Mouse (Mus musculus) liver, adult (tissue): ENCODE data around the gene Runx1.

Experiments
- GATA4 ChIP-seq: IDR thresholded peaks from 2 replicates; pipeline ENCODE4 v1.6.1; 2014; ENCODE audit warnings: mild to moderate bottlenecking, low read length; ENCODE audit not compliant: insufficient replicate concordance

The Runx1 gene

DNA sequence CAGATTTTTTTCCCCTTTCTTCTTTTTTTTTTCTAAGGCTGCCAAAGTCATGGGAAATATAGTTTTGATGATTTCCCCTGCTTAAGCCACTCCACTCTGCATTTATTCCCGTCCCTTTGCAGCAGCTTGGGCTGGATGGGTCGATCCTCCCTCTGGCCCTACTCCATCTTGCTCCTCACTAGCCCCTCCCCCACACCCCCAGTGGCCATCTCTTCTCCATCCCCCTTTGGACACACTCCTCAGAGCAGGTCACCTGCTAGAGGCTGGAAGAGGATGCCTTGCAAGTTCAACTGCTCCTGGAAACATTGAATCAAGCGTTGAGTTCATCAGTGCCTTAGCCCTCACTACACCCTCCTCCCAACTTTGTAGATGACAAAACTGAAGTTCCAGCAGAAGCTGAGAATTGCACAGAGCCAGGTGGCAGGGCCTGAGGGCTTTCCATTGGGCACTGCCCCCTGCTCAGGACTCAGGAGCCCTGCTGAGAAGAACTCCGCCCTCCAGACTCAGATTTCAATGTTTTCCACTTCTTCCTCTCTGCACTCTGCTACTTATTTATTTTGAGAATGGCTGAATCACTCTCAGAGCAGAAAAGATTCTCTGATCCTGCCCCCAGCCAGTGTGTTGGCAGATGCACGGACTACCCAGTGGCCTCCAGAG lies 171.5 kb downstream of the Runx1 start:
- TF ChIP-seq GATA4 = no peak

DNA sequence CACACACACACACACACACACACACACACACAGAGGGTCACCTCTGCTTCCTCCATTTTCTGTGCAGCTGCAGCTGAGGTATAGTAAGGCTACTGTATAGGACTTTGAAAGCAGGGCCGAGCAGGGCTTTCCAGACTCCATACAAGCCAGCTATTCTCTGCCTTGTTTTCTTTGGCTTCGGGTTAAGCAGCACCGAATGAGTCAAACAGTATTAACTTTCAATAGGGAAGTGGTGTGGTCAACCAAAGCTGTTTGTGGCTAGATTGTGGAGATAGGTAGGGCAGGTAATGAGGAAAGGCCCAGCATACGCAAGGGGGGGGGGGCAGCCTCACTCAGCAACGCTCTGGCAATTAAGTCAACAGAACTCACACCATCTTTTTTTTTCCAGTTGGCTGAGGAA lies 172.1 kb downstream of the Runx1 start:
- TF ChIP-seq GATA4 = no peak

DNA sequence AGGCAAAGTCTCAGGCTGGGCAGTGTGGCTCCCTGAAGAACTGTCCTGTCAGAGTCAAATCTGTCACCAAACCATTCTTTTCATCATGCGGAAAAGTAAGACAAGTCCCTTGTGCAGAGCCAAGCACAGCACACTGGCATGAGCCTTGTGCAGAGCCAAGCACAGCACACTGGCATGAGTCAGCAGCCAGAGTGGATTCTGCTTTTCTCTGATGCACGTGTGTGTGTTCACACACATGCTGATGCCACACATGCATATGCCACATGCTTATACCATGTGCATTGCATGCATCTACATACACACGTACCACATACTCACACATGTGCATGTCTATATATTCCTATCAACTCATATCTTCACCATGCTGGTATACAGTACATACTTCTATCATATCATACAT lies 174.7 kb downstream of the Runx1 start:
- TF ChIP-seq GATA4 = no peak

DNA sequence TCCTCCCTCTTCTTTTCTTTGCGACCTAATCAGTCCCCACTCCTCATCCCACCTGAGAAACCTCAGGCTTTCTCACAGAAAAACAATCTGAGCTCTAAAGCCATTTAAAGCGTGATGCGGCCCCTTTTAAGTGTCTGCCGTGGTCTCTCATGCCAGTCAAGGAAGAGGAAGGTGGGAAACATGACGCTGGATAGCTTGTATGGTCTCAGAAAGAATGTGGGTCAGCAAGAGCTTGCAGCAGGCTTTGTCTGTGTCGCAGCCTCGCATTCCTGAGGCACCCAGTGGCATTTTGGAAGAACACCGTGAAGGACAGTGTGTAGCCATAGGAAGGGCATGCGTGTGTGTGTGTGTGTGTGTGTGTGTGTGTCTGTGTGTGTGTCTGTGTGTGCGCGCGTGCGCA lies 179.8 kb downstream of the Runx1 start:
- TF ChIP-seq GATA4 = no peak

DNA sequence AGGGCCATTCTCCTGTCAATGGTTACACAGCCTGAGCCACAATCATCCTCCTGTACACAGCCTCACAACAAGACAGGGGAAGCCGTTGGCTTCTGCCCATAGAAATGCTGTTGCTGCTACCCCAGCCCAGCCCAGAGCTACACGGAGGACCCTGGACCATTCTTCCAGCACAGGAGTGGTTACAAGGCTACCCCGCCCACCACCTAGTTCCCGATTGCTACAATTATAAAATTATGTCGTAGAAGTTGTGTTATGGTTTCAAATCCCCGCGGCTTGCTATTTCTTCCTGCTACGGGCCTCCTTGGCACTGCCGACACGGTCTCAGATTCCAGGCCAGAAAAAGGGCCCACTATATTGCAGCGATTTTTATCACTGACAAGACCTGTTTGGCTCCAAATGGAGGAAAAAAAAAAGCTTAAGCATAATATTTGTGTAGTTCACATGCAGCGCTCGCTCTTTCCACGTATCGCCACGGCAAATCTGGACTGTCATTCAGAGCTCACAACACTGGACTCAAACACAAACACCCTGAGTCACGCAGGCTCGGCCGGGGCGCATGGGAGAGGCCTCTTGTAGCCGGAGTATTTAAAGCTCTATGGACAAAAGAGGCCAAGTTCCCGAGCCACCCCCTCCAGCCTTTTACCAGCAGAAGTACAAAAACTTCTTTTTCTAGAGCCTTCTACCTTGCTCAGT lies 180.4 kb downstream of the Runx1 start:
- no peak for TF ChIP-seq GATA4

DNA sequence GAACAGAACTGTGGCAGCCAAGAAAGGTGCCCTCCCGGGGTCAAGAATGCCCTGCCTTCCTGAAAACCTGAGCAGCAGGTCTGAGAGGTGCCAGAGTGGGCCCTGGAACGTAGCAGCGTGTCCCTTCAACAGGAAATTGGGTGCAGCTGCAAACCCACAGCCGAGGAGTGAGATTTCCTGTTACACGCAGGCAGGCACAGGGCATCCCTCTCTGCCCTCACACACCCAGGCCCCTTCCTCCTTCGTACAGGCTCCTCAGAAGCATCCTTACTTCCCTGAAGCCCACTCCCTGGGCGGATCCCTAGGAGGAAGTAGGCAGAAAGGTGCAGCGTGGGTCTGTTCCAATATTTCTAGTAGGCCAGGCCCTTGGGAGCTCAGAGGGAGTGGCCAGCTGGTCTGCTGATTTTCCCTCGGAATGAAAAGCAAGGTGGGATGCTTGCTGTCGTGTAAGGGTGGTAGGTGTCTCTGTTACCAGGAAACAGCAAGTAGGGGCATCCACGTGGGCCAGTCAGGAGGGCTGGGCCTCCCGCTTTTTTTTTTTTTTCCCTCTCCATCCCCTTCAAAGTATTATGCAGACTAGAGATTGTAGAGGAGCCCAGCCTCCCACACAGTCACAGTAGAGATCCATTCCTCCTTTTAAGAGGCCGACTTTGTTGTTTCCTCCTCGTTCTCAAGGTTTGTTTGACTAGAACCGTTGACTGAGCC lies 181.1 kb downstream of the Runx1 start:
- TF ChIP-seq GATA4 = no peak

DNA sequence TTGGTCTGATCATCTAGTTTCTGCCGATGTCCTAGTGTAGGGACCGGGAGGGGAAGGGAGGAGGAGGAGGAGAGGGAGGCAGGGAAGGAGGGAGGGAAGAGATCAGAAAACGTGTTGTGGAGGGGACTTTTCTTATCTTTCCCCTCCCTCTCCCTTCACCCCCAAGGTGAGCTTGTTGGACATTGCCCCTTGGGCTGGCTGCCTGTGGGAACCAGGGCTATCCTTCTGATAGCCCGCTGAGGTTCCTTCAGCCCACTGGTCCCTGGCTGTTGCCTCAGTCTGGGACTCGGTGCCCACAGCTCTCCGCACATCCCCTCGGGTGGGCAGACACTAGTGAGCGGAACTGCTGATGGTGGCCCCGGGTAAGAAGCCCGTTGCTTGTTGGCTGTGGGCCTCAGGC lies 181.6 kb downstream of the Runx1 start:
- no peak for TF ChIP-seq GATA4

DNA sequence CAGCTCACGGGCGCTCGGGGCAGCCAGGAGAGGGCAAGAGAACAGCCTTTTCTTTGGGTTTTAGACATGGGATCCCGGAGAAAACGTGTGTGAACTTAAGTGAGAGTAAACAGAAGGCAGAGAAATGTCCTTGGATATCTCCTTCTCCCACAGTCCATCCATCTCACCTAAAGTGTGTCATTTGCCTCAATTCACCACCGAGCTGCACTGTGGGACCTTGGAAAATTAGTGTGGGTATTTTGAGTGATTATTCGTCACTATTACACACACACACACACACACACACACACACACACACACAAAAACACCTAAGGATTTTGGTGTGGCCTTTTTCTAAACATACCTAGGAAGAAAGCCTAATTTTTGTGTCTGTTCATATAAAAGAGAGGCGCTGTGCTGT lies 183.7 kb downstream of the Runx1 start:
- TF ChIP-seq GATA4 = no peak

DNA sequence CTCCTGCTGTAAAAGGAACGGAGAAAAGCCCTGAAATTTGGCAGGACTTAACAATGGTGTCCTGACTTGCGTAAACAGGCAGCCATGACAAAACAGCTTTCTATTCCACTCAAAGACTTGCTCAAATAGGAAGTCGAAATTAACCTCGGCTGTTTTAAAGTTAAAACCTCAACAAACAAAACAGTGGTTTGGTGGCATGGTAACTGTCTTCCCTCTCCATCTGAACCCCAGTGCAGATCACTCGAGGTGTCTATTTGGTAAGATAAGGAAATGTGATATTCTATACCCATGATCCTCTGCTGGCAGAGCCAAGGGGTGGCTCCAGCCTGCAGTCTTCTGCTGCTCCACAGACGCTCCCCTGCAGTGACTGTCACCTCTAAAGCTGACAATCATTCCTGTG lies 184.9 kb downstream of the Runx1 start:
- TF ChIP-seq GATA4 = no peak

DNA sequence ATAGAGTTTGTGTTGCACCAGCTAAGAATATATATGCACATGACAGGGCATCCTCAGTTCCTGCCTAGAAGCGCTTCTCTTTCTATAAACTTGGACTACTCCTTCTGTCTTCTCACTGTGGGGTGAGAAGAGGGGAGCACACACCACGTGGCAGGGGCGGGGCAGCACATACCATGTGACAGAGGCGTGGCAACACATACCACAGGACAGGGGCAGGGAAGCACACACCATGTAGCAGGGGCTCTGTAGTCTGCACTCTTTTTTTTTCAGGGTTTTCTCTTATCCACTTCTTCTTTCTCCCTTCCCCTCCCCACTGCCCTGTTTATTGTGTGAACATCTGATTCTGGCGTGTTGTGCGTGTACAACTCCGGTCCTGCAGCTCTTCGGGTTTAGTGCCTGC lies 186.9 kb downstream of the Runx1 start:
- no peak for TF ChIP-seq GATA4

DNA sequence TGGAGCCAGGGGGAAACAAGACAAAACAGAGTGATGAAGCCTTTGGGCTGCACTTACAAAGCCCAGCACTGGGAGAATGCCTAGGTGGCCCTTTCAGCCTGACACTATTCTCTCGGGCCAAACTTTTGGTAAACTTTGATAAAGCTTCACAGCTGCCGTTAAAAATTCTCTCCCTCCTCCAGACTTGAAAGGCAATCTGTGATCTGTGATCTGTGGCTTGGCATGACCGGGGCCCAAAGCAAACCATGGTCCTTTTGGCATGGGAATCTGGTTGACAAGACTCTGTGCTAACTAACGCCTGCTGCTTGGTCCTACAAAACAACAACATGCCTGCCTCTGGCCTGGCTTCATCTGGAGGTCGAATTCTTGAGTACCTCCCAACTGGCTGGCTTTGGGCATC lies 188.9 kb downstream of the Runx1 start:
- no peak for TF ChIP-seq GATA4

DNA sequence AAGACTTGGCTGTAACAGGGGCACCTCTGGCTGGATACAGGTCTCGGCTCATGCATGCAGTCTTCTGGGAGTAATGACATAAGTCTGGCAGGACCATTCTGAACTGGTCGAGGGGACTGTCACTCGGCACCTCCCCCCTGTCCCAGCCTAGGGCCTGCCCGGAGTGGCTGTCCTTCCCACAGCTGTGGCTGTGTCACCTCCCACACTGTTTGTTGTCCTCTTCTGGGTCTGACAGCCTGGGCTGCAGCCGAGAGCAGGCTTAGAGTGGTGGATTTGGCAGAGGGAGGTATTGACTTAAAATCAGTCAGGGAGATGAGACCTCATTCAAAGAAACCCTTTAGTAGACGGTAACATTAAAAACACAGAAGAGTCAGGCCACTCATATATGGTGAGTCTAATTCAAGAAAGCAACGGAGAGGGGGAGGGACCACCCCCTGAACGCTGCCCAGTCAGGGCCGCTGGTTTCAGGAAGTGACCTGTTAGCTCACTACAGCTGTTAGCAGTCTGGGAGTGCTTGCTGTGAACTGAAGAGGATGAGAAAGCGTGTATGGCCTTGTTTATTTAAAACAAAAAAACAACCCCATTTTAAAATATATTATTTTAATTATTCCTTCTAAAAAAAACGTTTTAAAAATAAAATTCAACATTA lies 193.7 kb downstream of the Runx1 start:
- TF ChIP-seq GATA4 = no peak

DNA sequence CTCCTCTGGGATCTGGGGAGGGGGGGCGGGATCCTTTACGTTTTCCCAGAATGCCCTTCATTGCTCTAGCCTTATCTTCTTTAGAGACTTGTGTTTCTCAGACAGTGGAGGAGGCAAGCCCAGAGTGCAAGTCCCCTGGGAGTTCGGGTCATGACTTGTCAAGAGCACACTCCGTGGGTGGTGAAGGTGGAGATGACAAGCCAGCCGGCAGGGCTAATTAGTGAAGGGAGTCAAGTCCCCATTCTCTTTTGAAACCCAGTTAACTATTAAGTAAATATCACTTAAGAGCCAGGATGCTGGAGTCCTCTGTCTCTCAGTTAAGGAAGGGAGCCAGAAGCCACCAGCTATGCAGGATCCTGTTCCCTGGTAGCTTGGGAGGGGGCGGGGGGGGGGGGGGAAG lies 194.3 kb downstream of the Runx1 start:
- no peak for TF ChIP-seq GATA4

DNA sequence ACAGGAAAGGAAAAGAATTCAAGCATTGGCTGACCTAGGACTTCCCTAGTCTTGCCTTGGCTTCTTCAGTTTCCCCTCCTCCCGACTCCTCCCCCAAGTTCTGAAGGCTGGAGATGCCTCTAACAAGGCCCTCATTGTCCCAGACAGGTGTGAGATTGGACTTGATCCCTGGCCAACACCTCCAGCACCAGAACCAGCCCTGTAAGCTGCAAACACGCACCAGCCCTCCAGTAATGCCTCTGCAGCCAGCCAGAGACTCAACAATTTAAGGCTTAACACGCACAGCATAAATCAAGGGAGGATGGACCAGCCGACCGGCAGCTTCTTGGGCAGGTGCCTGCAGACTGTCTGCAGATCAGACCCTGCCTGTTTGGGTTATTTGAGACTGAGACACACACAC lies 195.0 kb downstream of the Runx1 start:
- no peak for TF ChIP-seq GATA4

DNA sequence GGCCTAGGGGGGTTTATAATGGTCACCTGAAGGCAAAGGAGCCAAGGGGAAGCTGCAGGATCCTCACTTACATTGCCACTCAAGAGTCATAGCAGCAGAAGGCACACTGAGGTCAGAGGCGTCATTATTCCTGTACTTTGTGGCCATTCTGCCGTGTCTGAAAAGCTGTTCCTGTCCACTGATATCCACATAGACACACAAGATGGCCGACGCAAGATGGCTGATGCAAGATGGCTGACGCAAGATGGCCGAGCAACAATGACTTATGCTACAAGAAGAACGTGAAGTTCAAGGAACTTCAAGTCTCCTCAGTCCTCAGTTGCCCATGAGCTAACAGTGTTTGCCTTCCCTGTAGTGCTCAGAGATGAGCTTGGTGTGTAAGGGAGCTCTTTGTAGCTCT lies 196.1 kb downstream of the Runx1 start:
- TF ChIP-seq GATA4 = no peak

DNA sequence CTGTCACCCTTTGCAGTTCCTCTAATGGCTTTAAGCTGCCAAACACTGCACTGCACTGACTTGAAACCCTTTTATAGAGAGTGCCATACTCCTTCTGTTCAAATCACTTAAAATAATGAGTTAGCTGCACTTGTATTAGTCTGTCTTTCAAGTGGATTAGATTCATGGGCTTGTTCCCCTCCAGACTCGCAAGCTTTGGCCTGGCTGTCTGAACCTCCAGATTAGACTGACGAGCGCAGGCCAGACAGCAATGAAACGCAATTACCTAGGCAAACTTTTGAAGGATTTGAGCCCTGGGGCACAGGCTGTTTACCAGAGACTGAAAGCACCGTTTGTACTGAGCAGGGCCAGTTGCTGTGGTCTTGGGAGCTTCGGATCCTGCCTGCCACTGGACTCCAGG lies 198.7 kb downstream of the Runx1 start:
- TF ChIP-seq GATA4 = no peak
